Mouse (Mus musculus): ENCODE results near the gene Dock9.

DNA sequence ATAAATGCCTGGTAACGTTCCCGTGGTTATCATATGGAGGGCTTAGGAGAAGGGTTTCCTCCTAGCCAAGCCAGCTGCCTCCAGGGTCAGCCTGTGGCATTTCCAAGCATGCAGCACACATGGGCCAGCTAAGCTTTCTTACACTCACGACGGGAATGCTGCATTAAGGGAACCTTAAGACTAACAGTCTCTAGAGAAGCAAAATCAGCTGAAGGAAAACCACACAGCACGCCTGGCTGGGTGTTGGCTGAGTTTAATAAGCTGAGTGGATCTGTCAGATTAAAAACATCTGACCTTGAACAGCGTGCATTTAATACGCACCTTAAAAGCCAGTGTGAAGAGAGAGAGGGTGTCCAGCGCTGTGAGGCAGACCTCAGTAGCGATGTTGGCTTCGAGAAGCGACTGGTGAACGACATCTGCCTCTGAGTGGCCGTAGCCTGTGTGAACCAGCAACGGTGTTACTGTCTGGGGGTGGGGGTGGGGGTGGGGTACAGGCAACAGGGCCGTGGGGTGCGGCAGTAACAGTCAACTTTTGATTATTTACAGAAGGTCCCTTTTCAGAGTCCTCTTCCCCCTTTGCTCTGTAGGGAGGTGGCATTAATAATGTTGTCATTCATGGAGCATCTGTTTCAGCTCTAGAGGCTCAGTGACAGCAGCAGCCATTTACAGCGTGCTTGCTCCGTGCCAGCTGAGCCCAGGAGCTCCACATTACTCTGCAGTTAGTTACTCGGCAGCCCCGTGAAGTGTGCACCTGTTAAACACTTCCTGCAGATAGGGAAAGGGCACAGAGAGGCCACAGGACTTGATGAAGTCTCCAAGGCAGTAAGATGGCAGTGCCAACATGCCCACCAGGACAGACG lies 211.5 kb downstream of the Dock9 start:
- TF ChIP-seq ZC3H11A (IDR thresholded peaks at IDR 0.05; ENCODE audit: low read depth, low read length): no peak
- no peak for TF ChIP-seq GABPA (IDR thresholded peaks at IDR 0.05; ENCODE audit: insufficient replicate concordance, low read depth, low read length)
- TF ChIP-seq ZNF384 (IDR thresholded peaks at IDR 0.05; ENCODE audit: low read depth, low read length): no peak
- TF ChIP-seq POLR2A (IDR thresholded peaks at IDR 0.05; ENCODE audit: low read depth, low read length): no peak
- no peak for TF ChIP-seq CTCF (conservative IDR thresholded peaks at IDR 0.05 in 1 of 2, IDR thresholded peaks at IDR 0.05 in 1 of 2; ENCODE audit: low read depth in 2 of 2, low read length in 2 of 2)

Measured in CH12.LX (cell line).